Mouse (Mus musculus): ENCODE measurements around the gene Nln.

- TF ChIP-seq CTCF (IDR thresholded peaks at IDR 0.05; ENCODE audit: low read depth, low read length) (no peak), POLR2A (IDR thresholded peaks at IDR 0.05; ENCODE audit: extremely low read depth, insufficient read depth, low read length) (no peak)
These were observed 23.1 kb upstream of the Nln start for GRCm38 (mm10) chr13:104132561-104132960.

All from liver, adult 2 months (tissue).